Mouse (Mus musculus) B cell, adult 2 months (primary cell): ENCODE results near the gene Commd1.

Experiments
- DNase-seq, 2 experiments: peaks; one replicate each; pipeline ENCODE4 v3.0.0; 2022

Commd1 gene

DNA sequence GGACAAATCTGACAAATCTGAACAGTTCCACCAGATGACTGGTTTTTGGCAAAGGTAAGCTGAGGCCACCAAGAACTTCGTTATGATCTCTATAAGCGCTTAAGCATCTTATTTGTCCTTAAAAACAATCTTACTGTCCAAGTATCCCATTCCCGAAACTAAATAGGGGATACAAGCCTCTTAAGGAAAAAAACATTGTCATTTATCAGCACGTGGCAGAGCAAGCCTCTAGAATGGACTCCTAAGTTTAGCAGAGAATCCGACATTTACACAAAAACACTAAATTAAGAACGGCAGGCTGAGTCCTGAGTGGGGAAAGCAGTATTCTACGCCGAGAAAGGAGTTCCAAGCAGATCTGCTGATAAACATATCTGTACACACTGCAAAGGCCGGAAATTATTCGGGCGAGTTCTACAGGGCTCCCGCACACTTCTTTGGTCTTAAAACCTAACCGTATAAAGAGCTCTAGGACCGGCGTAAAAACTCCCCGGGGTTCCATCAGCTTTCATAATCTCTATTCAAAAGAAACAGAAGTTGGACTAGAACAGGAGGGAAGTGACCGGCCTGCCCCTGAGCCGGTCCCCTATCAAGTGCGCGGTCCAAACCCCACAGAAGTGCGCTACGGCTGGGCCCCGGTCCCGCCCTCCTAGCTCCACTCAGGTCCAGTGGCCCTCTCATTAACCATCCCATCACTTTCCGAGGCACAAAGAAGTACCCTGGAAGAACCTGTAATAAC lies 124.3 kb downstream of the Commd1 start:
- peak; percentile 50 to 55 for DNase-seq

DNA sequence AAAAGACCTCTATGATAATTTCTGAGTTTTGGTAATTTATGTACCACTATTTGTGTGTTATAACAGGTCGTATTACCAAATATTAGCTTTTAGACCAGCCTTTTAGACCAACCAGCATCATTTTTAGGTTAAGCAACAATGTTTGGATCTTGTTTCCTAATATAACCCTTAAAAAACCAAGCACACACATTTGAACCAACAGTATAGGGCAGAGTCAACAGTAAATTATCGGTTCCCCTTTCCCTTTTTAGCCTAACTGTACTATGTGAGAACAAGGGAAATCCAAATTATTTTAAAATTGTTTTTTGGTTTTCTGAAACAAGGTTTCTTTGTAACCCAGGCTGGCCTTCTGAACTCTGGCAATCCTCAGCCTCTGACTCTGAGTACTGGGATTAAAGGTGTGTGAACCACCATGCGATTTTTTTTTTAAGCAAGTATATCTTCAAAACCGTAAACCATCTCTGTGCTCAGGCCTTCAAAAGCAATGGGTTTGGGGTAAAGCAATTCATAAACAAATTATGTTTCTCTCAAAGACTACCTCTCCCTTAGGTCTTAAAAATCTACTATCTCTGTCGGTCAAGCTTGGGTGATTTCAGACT lies 125.0 kb downstream of the Commd1 start:
- DNase-seq, result peak in 1 of 2 experiments; percentile 23

DNA sequence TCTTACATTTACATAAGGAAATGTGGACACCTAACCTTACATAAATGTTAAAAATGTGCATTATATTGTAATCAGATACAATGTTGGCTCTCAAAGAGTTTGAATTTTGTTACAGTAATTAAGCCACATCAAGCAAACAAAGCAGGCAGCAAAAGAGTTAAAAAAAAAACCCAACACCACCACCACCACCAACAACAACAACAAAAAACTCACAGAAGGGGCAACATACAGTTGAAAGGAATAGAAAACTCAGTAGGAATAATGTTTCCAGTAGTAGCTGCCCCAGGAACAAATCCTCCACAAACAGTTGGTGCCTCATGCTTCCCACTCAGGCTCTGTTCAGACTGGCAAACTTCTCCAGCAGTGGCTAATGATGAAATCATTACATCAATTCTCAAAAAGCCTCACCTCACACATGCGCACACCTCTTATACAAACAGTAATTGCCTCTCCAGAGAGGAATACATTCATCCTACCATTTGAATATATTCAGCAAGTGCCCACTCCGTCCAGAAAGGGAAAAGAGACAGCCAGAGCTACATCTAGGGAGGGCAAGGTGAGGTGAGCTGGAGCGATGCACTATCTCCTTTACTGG lies 125.7 kb downstream of the Commd1 start:
- peak in 1 of 2 experiments; percentile 17 for DNase-seq

DNA sequence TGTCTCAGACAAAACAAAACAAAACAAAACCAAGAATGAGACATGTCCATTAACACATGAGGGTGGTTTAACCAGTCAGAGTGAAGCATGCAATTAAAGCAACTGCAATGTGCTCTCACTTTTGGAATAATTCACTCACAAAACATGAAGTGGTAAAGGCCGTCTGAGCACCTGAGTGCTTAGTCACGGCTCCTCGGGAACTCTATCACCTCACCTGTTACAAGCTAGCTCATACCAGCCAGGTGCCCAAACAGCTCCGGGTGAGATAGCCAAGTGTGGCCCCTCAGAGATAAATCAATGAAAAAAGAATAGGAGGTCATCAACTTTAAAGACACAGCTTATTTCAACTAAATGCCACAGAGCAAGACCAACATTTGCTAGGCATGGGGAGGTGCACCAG lies 127.6 kb downstream of the Commd1 start:
- DNase-seq, result no peak

DNA sequence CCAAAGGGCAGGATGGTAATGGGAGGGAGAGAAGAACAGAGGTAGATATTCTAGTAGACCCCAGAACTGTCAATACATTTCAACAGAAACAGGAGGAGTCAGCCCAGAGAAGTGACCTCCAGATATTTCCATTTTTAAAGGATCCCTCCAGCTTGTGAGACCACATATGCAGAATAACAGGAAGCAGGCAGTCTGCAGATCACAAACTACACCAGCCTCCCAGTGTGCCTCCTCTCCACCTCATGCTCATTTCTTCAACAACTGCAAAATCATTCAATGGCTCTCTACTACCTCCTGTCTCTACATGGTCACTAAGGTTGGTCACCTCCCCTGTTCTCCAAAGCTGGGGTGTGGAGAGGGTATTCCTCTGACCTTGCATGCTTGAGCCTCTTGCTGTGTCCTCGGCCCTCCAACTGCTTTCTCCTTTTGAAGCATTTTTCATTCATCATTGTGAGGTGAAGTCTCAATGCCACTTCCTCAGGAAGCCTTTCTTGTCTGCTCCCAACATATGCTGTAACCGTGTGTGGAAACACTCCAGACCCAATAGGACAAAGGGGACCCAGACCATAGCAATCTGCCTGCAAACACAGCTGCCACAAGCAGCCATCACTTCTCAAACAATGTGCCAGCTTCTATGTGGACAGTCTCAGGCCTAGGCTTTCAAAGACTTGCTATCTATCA lies 128.6 kb downstream of the Commd1 start:
- no peak for DNase-seq

DNA sequence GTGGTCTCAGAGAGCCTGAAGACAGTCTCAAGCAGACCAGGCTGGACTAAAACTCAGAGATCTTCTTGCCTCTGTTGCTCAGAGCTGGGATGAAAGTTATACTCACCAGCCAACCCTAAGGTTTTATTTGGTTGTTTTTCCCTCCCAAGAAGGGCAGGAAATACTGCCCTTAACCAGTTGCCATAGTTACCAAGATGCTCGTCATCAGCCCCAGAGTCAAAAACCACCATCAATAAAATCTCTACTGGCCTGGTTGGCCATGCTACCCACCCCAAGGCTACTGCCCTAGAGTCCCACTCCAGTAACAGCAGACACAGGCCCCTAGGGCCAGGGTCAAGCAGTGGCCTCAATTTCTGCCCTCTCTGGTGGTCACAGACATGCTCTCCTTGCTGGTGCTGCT lies 129.7 kb downstream of the Commd1 start:
- peak in 1 of 2 experiments; percentile 28 for DNase-seq

DNA sequence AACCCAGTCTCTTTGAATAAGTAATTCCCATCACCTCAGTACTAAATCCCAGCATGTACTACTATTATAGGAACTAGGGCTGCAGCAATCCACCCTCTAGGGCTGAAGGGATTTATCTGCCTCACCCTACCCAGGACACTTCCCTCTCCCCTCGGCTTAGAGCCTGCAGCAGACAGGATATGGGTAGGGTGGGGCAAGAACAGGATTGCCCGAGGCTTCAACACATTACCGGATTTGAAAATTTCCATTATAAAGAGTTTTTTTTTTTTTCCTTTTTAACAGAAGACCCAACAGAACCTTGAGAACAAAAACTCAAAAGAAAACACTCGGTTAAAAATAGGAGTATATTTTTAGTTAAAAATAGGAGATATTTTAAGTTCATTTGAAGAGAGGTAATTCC lies 130.8 kb downstream of the Commd1 start:
- DNase-seq, result peak in 1 of 2 experiments; percentile 25

DNA sequence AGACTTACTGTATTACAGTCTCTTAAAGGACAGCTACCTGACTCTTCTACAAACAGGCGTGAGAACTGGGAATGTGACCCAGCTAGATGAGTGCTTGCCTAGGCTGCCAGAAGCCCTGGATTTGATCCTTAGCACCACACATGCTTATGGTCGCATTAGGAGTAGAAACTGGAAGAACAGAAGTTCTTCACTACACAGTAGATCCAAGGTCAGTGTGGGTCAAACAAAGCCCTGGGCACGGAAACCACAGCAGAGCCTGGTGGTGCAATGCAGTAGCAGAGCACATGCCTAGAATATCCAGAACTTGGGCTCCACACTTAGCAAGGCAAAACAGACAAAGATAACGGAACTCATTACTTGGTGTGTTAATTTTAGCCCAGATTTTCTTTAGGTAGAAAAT lies 132.1 kb downstream of the Commd1 start:
- DNase-seq, result no peak

DNA sequence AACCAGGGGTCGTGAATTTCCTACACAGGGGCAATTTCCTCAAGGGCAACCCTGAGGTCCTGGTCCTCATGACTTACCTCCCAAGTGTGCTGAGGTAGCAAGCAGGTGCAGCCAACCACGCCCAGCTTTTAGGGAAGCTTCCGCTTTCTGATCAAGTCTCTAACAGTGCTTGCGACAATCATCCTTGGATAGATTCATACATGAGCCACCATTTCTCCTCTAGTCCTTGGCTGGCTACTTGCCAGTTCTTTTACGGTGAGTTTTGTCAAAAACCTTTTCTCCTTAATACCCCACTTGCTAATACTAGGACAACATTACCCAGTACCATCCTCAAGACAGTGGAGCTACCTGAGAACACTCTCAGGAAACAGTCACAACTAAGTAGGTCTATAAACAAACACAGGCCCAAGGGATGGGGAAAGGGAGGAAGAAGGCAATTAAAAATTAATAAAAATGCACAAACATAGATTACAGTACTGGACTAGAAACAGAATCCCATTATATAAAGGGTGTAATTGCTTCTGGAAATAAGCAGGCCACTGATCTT lies 133.5 kb downstream of the Commd1 start:
- peak; percentile 58 for DNase-seq

DNA sequence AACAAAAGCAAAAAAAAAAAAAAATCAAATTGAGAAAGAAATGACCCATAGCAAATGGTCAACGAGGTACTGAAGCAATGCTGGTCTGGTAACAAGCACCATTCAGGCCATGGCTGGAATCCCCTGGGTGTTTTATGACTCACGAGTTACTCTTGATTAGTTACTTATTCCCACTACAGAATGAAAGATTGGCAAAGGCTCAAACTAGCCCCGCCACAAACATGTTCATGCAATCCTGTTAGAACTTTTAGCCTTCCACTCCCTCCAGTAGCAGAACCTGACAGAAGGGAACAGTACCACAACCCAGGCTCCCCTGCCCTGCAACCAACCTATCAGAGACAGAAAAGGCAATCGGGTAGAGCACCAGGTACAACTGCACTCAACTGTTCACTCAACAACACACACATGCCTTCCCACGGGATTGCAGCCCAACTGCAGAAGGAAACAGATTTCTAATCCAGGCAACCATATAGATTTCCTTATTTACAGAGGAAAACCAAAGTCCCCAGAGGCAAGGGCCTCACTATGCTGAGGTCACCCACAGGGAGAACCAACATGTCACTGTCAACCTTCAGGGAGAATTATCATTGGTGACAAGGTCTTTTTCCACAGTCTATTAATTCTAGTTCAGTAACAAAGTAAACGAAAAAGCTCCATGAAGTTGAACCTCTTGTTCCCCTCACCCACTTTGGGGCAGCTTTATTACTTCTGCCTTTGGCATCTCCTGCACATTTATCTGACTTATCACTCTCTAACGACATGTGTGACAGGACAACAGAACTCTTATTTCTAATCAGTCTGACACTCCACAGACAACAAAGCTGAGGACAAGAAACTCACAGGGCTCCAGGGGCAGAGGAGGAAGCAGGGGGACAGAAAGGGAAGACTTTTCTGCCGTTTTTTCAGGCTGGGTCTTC lies 134.2 kb downstream of the Commd1 start:
- DNase-seq, result no peak

DNA sequence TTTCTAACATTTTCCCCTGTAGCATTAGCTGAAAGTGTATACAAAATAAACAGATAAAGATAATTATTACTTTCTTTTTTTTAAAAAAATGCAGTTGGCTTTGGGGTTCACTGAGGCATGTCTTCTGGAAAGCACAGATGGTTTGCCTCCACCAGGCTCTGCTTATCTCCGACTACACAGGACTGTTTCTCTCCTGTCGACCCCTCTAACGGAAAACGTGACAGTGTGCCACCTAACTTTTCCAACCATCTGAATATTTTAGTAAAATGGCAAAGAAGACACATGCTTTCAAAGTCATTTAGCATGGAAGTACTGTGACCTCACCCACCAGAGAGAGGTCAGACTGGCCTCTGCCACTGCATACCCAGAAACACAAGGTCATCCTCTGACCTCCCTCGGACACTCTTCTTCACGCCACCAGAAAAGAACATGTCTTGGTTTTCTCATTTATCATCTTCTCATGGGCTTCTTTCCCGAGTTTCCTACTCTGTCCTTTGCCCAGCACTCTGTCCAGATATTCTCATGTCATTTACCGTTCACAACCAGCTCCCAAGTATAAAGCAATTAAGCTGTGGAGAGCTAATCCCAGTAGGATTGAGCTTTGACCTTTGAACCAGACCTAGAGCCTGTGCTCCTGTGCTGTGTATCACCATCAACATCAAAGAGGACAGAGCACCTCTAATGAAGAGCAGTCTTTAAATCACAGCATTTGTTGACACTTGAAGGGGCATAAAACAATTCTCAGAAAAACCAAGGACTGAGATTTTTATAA lies 135.0 kb downstream of the Commd1 start:
- DNase-seq, result no peak
